Mouse (Mus musculus) E14TG2a.4 (cell line): ENCODE results near the gene Ppp1r36.

ENCODE experiments used
- H3K27me3 ChIP-seq: 2 replicates; pipeline ENCODE4 v1.6.1; 2014; ENCODE audit warnings: low read length, control low read depth; ENCODE audit not compliant: insufficient read depth
- H3K36me3 ChIP-seq: 2 replicates; pipeline ENCODE4 v1.6.1; 2014; ENCODE audit warnings: low read length, control low read depth; ENCODE audit not compliant: insufficient read depth
- H3K4me1 ChIP-seq: replicated peaks from 2 replicates; pipeline ENCODE4 v1.6.1; 2014; ENCODE audit warnings: low read depth, low read length, control low read depth
- H3K4me3 ChIP-seq: replicated peaks from 2 replicates; pipeline ENCODE4 v1.5.1; 2014; ENCODE audit warnings: mild to moderate bottlenecking, low read length
- H3K9me3 ChIP-seq: 2 replicates; pipeline ENCODE4 v1.6.1; 2014; ENCODE audit warnings: low read length, control low read depth
- CTCF ChIP-seq: conservative IDR thresholded peaks from 2 replicates; pipeline ENCODE4 v1.5.1; 2014; ENCODE audit warnings: low read length
- NANOG ChIP-seq: IDR thresholded peaks from 2 replicates; pipeline ENCODE4 v1.6.1; 2014; ENCODE audit warnings: borderline replicate concordance, low read length, mixed read lengths
- POU5F1 ChIP-seq: IDR thresholded peaks from 2 replicates; pipeline ENCODE4 v1.6.1; 2014; ENCODE audit warnings: low read length, borderline replicate concordance

Ppp1r36 gene

DNA sequence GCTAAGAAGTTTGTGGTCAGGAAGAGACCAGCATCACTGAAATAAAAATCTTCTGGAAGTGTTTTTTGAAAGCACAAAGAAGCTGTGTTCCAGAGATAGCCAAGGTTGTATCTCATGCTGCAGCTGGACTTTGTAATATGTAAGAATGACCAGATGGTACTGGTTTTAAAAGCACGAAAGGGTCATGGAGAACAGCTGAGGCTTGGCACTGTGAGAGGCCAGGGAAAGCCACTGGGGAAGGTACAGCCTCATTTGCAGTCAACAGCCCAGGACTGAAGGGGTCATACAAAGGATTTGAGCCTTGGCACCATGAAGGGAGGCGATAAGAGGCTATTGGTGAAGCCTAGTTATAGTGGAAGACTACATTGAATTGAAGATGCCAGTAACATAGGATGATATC lies 65.1 kb downstream of the Ppp1r36 start:
- TF ChIP-seq NANOG (no peak), POU5F1 (no peak), CTCF (no peak)
- H3K4me1 ChIP-seq, result peaks cover 53% of the 10 kb centered on the region
- H3K27me3 ChIP-seq, result no peaks in the 10 kb centered on the region
- H3K9me3 ChIP-seq, result peaks cover 3% of the 10 kb centered on the region; the same call in 1 of the 2 replicates
- no peaks in the 10 kb centered on the region for H3K36me3 ChIP-seq
- H3K4me3 ChIP-seq, result no peak overlapping the region

DNA sequence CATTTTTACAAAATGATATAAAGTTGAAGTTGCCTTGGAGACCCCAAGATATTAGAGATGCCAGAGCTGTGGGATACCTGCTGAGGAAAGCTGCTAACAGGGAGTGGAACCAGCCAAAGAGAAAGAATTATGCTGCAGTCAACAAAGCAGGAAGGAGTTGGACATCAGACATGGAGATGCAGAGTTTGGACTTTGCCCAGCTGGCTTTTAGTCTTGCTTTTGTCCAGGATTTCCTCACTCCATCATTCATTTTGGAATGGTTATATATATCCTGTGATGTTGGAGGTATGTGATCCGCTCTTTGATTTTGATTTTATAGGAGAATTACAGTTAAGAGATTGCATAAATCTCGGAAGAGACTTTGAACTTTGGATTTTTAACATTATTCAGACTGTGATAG lies 65.6 kb downstream of the Ppp1r36 start:
- Histone ChIP-seq H3K9me3 (peaks cover 3% of the 10 kb centered on the region; the same call in 1 of the 2 replicates), H3K4me1 (peaks cover 51% of the 10 kb centered on the region), H3K27me3 (no peaks in the 10 kb centered on the region), H3K4me3 (no peak overlapping the region), H3K36me3 (no peaks in the 10 kb centered on the region)
- TF ChIP-seq NANOG (no peak), POU5F1 (no peak), CTCF (no peak)

DNA sequence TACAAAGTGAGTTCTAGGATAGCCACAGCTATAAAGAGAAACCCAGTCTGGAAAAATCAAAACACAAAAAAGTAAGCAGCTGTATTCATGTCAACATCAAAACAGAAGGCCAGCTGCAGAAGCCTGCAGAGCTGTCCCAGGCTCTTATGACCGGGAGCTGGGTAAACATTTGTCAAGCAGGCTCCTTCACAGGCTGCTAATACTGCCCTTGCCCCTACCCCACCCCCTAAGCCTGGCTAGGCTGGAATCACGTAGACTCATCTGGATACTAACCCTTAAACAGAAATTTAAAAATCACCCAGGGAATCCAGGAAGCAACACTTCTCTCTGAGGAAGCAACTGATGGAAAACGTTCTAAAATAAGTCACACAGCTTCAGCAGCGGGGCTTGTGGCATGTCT lies 67.5 kb downstream of the Ppp1r36 start:
- Histone ChIP-seq H3K4me1 (peaks cover 39% of the 10 kb centered on the region), H3K27me3 (no peaks in the 10 kb centered on the region), H3K9me3 (peaks cover 3% of the 10 kb centered on the region; the same call in 1 of the 2 replicates), H3K36me3 (no peaks in the 10 kb centered on the region), H3K4me3 (no peak overlapping the region)
- TF ChIP-seq CTCF (no peak), NANOG (no peak), POU5F1 (no peak)

DNA sequence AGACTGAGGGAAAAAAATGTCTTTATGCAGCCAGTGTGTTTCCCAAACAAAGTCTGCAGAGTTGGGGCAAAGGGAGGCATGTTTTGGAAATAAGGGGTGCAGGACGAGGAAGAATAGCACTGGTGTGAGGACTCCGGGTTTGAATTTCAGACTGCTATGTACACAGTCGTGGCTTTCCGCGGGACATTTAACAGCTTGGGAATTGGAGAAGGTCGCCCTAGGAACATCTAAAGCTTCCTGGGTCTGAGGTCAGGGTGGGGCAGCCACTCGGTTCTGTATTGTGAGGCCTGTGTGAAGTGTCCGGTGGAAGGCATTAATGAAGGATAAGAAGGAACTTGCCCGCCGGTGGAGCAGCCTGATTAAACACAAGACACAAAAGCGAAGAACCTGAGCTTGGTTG lies 68.0 kb downstream of the Ppp1r36 start:
- TF ChIP-seq CTCF, result no peak
- no peak for TF ChIP-seq NANOG
- TF ChIP-seq POU5F1, result no peak
- H3K4me1 ChIP-seq, result peaks cover 39% of the 10 kb centered on the region
- no peak overlapping the region for H3K4me3 ChIP-seq
- no peaks in the 10 kb centered on the region for H3K36me3 ChIP-seq
- no peaks in the 10 kb centered on the region for H3K27me3 ChIP-seq
- peaks cover 3% of the 10 kb centered on the region; the same call in 1 of the 2 replicates for H3K9me3 ChIP-seq

DNA sequence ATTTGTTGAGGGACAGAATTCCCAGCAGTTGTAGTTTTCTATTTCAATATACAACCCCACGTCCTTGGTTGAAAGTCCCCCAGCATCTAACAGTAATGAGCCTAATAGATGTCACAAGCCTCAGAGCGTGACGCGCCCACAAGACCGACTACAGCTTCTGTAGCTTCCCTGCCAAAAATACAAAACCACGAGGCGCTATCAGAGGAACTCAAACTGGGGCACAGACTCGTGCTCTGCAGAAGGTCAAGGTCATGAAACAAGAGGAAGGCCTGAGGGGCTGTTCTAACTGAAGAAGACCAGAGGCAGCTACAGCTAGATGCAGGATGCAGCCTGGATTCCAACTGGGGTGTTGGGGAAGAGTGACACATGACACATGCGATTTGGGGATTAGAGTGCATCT lies 69.6 kb downstream of the Ppp1r36 start:
- TF ChIP-seq CTCF (no peak), POU5F1 (no peak), NANOG (no peak)
- Histone ChIP-seq H3K4me1 (peaks cover 39% of the 10 kb centered on the region), H3K36me3 (no peaks in the 10 kb centered on the region), H3K9me3 (no peaks in the 10 kb centered on the region), H3K4me3 (no peak overlapping the region), H3K27me3 (no peaks in the 10 kb centered on the region)
